Mouse (Mus musculus): ENCODE results near the gene Immp2l. TPM values are rescaled to one million over a fixed set of nuclear protein-coding genes. Genes with fewer than 3 reads are reported as not detected.

The Immp2l gene
- polyA plus RNA-seq, 1 experiment from 2014 or later = 11.3 TPM

DNA sequence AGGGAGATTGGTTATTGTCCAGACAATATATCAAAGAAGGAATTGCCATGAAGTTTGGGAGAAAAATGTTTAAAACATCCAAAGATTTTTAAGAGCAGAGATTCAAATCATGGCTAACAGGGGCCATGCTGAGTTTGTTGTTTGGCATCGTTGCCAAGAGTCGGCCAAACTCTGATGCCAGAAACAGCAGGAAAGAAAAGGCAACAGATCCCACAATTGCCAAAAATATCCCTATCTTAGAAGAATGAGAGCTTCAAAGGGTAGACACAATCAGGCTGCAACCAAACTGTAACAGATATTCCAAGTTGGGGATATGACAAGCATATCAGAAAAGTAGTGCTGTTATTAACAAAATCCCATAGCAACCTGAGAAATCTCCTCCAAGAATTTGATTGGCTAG lies 686.7 kb downstream of the Immp2l start:
- H3K27ac ChIP-seq = no peak overlapping the region
- no peak overlapping the region for H3K9ac ChIP-seq (replicated peaks)
- no peaks in the 10 kb centered on the region for H3K36me3 ChIP-seq
- H3K4me1 ChIP-seq (replicated peaks) = no peaks in the 10 kb centered on the region
- no peak for ATAC-seq (ENCODE audit: insufficient number of reproducible peaks, insufficient read depth, low FRiP score, low TSS enrichment, low read depth)
- no peak overlapping the region for H3K4me3 ChIP-seq (replicated peaks)
- H3K4me2 ChIP-seq = no peak overlapping the region
- WGBS = 97% methylated on average over 2 of the region's 2 CpGs
- no peaks in the 10 kb centered on the region for H3K27me3 ChIP-seq
- H3K9me3 ChIP-seq = no peaks in the 10 kb centered on the region

DNA sequence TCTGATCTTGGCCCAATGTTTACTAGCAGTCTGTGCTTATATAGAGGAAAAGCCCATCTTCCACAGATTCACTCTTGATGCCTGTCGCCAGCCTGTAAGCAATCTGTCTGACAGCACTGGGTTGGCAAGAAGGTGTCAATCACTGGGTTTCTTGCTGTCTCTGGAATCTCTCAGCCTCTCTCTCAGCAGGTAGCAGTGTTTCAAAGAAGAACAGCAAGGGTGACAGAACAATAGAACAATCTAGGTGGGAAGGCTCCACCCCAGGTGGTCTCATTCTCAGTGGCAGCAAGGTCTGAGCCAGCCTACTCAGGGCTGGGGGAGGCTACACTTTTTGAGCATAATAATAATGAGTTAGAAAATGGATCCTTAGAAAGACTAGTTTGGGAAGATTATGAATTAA lies 693.1 kb downstream of the Immp2l start:
- 45% methylated on average over 1 of the region's 1 CpGs for WGBS
- Histone ChIP-seq H3K4me1 (replicated peaks) (no peaks in the 10 kb centered on the region), H3K36me3 (no peaks in the 10 kb centered on the region), H3K9ac (replicated peaks) (no peak overlapping the region), H3K9me3 (0 out of 2 replicates have a peak, but pooled peaks cover 3% of the 10 kb centered on the region), H3K4me2 (no peak overlapping the region), H3K4me3 (replicated peaks) (no peak overlapping the region), H3K27me3 (no peaks in the 10 kb centered on the region), H3K27ac (no peak overlapping the region)
- ATAC-seq (ENCODE audit: insufficient number of reproducible peaks, insufficient read depth, low FRiP score, low TSS enrichment, low read depth) = no peak

DNA sequence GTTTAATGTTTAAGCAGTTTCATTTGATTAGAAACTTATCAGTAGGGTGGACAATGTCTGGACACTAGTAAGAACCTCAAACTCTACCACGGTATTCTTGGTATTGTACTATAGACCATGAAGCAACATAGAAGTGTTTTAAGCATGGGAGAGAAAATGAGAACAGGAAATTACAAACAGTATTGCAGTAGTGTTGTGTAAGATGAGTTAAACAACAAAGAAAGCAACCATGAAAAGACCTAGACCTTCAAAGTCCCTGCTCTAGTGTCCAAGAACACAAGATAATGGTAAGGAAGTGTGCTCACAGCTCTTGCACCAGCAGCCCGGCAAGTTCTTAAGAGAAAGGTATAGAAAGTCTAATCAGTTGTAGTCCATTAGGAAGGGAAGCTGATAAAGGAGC lies 700.7 kb downstream of the Immp2l start:
- WGBS = 85% methylated on average over 2 of the region's 2 CpGs

DNA sequence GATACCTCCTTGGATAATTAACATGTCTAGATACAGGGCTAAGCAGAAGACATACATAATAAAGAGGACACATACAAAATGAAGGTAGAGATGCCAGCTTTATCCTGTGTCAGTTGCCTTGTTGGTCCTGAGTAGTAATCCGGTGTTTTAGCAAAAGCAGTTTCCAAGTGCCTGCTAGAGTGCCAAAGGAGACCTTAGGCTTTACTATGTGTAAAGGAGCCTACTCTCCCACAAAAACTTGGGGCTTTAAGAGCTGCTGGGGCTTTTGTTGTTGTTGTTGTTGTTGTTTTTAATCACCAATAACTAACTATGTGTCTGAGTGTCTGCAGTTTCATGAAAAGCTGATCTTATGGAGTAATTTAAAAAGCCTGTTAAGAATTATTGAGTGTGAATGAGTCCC lies 702.8 kb downstream of the Immp2l start:
- H3K4me1 ChIP-seq (replicated peaks) = no peaks in the 10 kb centered on the region
- H3K36me3 ChIP-seq = no peaks in the 10 kb centered on the region
- no peak for ATAC-seq (ENCODE audit: insufficient number of reproducible peaks, insufficient read depth, low FRiP score, low TSS enrichment, low read depth)
- WGBS = 55% methylated on average over 1 of the region's 1 CpGs
- H3K4me2 ChIP-seq = no peak overlapping the region
- no peaks in the 10 kb centered on the region for H3K9me3 ChIP-seq
- H3K27ac ChIP-seq = no peak overlapping the region
- H3K27me3 ChIP-seq = no peaks in the 10 kb centered on the region
- no peak overlapping the region for H3K9ac ChIP-seq (replicated peaks)
- no peak overlapping the region for H3K4me3 ChIP-seq (replicated peaks)

More for the DNA sequence above, 700.7 kb downstream of the Immp2l start:
- Histone ChIP-seq H3K36me3 (no peaks in the 10 kb centered on the region), H3K9me3 (no peaks in the 10 kb centered on the region), H3K9ac (replicated peaks) (no peak overlapping the region), H3K27me3 (no peaks in the 10 kb centered on the region), H3K4me3 (replicated peaks) (no peak overlapping the region), H3K27ac (no peak overlapping the region), H3K4me2 (no peak overlapping the region), H3K4me1 (replicated peaks) (no peaks in the 10 kb centered on the region)
- no peak for ATAC-seq (ENCODE audit: insufficient number of reproducible peaks, insufficient read depth, low FRiP score, low TSS enrichment, low read depth)

DNA sequence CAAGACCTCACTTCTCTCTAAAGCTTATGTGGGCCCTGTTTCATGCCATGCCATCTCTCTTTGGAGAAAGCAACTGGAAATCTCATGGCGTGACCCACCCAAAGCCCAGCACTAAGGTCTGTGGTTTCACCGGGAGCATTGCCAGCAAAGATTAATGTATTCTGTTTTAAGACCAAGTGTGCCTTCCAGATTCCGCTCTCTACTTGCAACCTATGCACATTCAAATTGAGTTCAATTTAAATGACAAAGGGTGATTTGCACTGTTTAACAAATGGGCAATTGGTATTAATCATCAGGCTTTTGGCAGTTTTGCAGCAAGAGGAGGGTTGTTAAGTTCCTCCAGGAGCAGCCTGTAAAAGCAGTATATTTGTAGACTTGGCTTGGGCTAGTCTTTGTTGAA lies 703.3 kb downstream of the Immp2l start:
- Histone ChIP-seq H3K27ac (no peak overlapping the region), H3K4me3 (replicated peaks) (no peak overlapping the region), H3K4me1 (replicated peaks) (no peaks in the 10 kb centered on the region), H3K4me2 (no peak overlapping the region), H3K36me3 (no peaks in the 10 kb centered on the region), H3K9ac (replicated peaks) (no peak overlapping the region), H3K9me3 (no peaks in the 10 kb centered on the region), H3K27me3 (no peaks in the 10 kb centered on the region)
- ATAC-seq (ENCODE audit: insufficient number of reproducible peaks, insufficient read depth, low FRiP score, low TSS enrichment, low read depth) = no peak
- 43% methylated on average over 3 of the region's 3 CpGs for WGBS

DNA sequence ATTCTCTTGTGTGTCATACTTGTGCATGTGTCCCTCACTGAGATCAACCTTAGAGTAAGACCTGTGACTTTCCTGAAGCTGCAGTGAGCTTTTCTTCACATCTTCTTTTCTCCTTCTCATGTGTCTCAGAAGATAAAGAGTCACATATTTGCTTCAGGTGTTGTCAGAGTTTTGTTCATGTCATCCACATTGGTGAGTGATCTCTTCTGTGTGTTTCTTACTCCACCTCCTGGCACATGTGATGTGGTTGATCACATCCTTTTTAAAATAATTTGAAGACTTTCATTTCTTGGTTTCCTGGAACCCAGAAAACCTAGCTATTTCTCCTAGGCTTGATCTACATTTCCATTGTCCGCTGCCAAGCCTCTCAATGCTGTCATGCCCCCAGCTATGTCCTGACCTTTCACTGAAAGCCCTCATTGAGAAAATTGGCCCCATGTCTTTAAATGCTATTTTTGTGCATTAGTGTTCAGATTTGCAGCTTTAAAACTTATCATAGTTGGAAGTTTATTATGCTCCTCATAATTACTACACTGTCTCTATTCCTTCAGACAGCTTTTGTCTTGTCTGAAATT lies 704.0 kb downstream of the Immp2l start:
- no peak for ATAC-seq (ENCODE audit: insufficient number of reproducible peaks, insufficient read depth, low FRiP score, low TSS enrichment, low read depth)

DNA sequence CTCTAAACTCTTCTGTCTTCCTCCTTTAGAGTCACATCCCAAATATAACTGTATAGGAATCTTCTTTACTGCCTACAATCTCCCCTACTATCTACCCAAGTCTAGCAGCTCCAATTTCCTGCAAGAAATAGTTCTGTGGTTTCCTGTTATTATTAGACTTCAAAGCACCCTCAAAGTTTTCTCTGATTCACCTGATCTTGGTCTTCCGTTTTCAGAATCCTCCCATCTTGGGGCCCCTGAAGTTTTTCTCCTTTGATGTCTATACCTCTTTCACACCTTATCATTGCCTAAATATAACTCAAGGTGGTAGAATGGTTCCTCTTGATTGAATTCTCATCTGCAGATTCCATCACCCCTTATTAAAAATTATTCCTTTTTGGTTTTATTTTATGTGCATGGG lies 704.6 kb downstream of the Immp2l start:
- Histone ChIP-seq H3K27me3 (no peaks in the 10 kb centered on the region), H3K4me2 (no peak overlapping the region), H3K9ac (replicated peaks) (no peak overlapping the region), H3K36me3 (no peaks in the 10 kb centered on the region), H3K4me1 (replicated peaks) (no peaks in the 10 kb centered on the region), H3K27ac (no peak overlapping the region), H3K4me3 (replicated peaks) (no peak overlapping the region), H3K9me3 (no peaks in the 10 kb centered on the region)
- no peak for ATAC-seq (ENCODE audit: insufficient number of reproducible peaks, insufficient read depth, low FRiP score, low TSS enrichment, low read depth)
- 71% methylated on average over 1 of the region's 1 CpGs for WGBS

More for the DNA sequence above, 704.0 kb downstream of the Immp2l start:
- Histone ChIP-seq H3K9me3 (no peaks in the 10 kb centered on the region), H3K36me3 (no peaks in the 10 kb centered on the region), H3K27me3 (no peaks in the 10 kb centered on the region), H3K4me3 (replicated peaks) (no peak overlapping the region), H3K27ac (no peak overlapping the region), H3K4me1 (replicated peaks) (no peaks in the 10 kb centered on the region), H3K4me2 (no peak overlapping the region), H3K9ac (replicated peaks) (no peak overlapping the region)
- 89% methylated on average over 1 of the region's 1 CpGs for WGBS

DNA sequence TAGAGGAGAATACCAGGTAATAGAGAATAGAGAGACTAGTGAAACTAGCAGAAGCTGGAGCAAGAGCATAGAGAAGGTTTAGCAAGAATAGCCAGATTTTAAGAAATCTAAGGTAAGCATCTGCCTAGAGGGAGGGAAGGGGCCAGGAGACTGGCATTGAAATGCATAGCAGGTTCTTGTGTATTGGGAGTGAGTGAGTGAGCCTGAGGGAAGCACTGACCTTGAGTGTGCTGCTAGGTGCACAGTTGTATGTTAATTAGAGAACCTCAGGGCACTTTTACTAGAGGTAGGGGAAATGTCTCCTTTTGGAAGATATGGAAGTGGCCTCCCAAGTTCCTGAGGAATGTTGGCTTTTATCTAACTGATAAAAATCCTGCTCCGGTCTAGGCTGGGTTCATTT lies 705.9 kb downstream of the Immp2l start:
- no peak for ATAC-seq (ENCODE audit: insufficient number of reproducible peaks, insufficient read depth, low FRiP score, low TSS enrichment, low read depth)
- Histone ChIP-seq H3K4me3 (replicated peaks) (no peak overlapping the region), H3K4me1 (replicated peaks) (no peaks in the 10 kb centered on the region), H3K4me2 (no peak overlapping the region), H3K9me3 (no peaks in the 10 kb centered on the region), H3K27ac (no peak overlapping the region), H3K9ac (replicated peaks) (no peak overlapping the region), H3K27me3 (no peaks in the 10 kb centered on the region), H3K36me3 (no peaks in the 10 kb centered on the region)
- 88% methylated on average over 1 of the region's 1 CpGs for WGBS

DNA sequence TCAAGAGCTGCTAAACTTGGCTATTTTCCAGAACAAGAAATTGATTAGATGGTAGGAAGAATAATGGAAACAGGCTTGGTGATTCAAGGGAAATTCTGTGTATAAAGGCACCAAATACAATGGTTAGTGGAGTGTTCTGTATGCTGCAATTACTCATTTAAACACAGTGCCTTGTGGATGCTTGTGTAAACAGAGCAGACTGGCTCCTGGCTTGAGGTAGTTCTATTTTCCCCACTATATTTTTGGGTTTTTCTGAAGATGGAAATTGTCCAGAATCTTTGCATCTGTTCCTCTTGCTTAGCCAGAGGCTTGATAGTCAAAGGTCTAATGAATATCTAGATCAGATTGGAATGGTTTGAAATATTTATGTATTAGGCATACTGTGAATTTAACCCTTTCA lies 709.3 kb downstream of the Immp2l start:
- Histone ChIP-seq H3K4me2 (no peak overlapping the region), H3K9ac (replicated peaks) (no peak overlapping the region), H3K9me3 (no peaks in the 10 kb centered on the region), H3K27me3 (no peaks in the 10 kb centered on the region), H3K36me3 (no peaks in the 10 kb centered on the region), H3K4me3 (replicated peaks) (no peak overlapping the region), H3K27ac (no peak overlapping the region), H3K4me1 (replicated peaks) (no peaks in the 10 kb centered on the region)
- ATAC-seq (ENCODE audit: insufficient number of reproducible peaks, insufficient read depth, low FRiP score, low TSS enrichment, low read depth) = no peak

DNA sequence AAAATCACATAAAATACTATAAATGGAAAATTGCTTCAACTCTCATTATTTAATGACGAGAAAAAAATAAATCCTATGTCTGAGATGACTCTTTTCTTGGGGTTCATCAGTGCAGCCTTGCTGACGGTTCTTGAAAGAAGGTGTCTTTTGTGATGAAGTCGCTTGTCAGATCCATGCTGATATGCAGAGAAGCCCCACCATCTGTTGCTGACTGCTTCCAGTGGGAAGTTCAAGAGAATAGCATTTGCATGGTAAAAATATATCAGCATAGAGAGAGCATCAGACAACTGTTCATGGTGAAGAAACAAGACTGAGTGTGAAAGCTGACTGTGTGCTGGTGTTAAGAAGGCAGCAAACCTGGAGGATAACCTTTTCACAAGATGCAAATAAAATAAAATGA lies 719.0 kb downstream of the Immp2l start:
- no peak overlapping the region for H3K4me2 ChIP-seq
- H3K4me3 ChIP-seq (replicated peaks) = no peak overlapping the region
- H3K27ac ChIP-seq = no peak overlapping the region
- no peak for ATAC-seq (ENCODE audit: insufficient number of reproducible peaks, insufficient read depth, low FRiP score, low TSS enrichment, low read depth)
- WGBS = 83% methylated on average over 3 of the region's 3 CpGs
- no peaks in the 10 kb centered on the region for H3K9me3 ChIP-seq
- no peaks in the 10 kb centered on the region for H3K27me3 ChIP-seq
- no peaks in the 10 kb centered on the region for H3K36me3 ChIP-seq
- no peak overlapping the region for H3K9ac ChIP-seq (replicated peaks)
- H3K4me1 ChIP-seq (replicated peaks) = no peaks in the 10 kb centered on the region

DNA sequence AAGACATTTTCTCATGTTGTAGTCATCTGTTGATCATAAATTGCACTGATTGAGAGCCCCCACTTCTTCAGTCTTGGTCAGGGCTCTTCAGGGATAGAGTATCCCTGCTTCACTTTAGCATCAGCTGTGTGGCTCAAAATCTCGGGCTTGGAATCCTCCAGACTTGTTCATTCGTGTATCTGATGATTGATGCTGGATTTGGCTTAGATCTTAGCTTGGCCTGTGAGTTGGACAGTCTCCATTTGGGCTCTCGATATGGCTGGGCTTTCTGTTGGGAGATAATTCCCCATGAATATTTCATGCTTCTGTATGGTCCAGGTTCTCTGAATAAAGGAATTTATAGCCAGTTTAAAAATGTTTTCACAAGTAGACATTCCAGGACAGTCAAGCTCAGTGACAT lies 739.5 kb downstream of the Immp2l start:
- Histone ChIP-seq H3K36me3 (no peaks in the 10 kb centered on the region), H3K27ac (no peak overlapping the region), H3K9me3 (no peaks in the 10 kb centered on the region), H3K4me3 (replicated peaks) (no peak overlapping the region), H3K9ac (replicated peaks) (no peak overlapping the region), H3K4me1 (replicated peaks) (no peaks in the 10 kb centered on the region), H3K4me2 (no peak overlapping the region), H3K27me3 (no peaks in the 10 kb centered on the region)
- ATAC-seq (ENCODE audit: insufficient number of reproducible peaks, insufficient read depth, low FRiP score, low TSS enrichment, low read depth) = no peak
- 71% methylated on average over 3 of the region's 3 CpGs for WGBS

DNA sequence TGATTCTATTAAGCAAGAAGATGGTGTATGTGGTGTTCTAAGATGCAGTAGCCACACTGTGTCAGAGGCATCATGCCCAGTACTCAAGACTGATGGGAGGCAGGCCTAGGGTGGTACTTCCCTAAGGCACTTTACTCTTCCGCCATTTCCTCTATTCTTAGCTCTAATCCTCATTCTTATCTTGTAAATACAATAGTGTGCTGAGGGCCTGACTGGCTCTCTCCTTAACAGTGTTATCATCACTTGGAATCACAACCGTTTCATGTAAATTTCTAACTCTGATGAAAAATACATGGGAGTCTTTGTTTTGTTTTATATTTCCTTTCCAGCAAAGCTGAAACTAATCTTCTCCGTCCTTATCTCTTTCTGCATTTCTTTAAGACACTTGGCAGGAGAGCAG lies 750.1 kb downstream of the Immp2l start:
- H3K9ac ChIP-seq (replicated peaks) = no peak overlapping the region
- no peak overlapping the region for H3K4me2 ChIP-seq
- no peaks in the 10 kb centered on the region for H3K9me3 ChIP-seq
- WGBS = 81% methylated on average over 3 of the region's 3 CpGs
- ATAC-seq (ENCODE audit: insufficient number of reproducible peaks, insufficient read depth, low FRiP score, low TSS enrichment, low read depth) = no peak
- H3K27ac ChIP-seq = no peak overlapping the region
- no peak overlapping the region for H3K4me3 ChIP-seq (replicated peaks)
- H3K36me3 ChIP-seq = no peaks in the 10 kb centered on the region
- H3K4me1 ChIP-seq (replicated peaks) = no peaks in the 10 kb centered on the region
- H3K27me3 ChIP-seq = no peaks in the 10 kb centered on the region

Measured in limb, embryonic 12.5 days (tissue).